Mouse (Mus musculus): ENCODE measurements around the gene Mgat5. TPM values are rescaled to one million over a fixed set of nuclear protein-coding genes. Genes with fewer than 3 reads are reported as not detected.

Mgat5 gene
- polyA plus RNA-seq, 2 experiments, result 6.6 to 8.4 TPM

DNA sequence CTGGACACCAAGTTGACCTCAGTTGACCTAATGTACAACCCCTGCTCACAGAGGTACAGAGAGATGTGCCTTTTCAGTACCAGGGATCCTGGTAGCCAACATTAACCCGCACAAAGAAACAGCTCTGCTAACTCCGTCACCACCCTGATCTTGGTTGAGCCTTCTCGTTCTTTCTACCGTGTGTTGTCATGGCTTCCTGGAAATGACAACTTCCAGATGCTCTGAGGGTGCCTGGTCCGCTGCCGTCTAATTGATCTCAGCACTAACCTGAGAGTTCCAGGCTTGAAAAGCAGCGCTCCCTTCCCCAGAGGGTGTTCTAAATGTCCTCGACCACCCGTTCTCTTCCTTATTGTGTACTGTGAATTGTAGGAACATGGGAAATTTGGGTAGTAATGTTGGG lies 112.7 kb downstream of the Mgat5 start:
- 0 out of 2 replicates have a peak, but pooled peaks cover 6% of the 10 kb centered on the region for H3K36me3 ChIP-seq (ENCODE audit: control insufficient read depth, insufficient read depth, low read length)
- H3K4me2 ChIP-seq (replicated peaks; ENCODE audit: low read depth, low read length, severe bottlenecking), result no peak overlapping the region
- no peak overlapping the region for H3K27ac ChIP-seq (replicated peaks; ENCODE audit: low read depth, low read length)
- ATAC-seq (ENCODE audit: low FRiP score, low read depth) (no peak), DNase-seq (ENCODE audit: low spot score) (no peak)
- no peak overlapping the region for H3K9ac ChIP-seq (ENCODE audit: low read depth, low read length, severe bottlenecking)
- no peaks in the 10 kb centered on the region for H3K27me3 ChIP-seq (ENCODE audit: control insufficient read depth, insufficient read depth, low read length)
- no peak overlapping the region for H3K4me3 ChIP-seq (replicated peaks; ENCODE audit: low read length)
- 32% methylated on average over 9 of the region's 9 CpGs for WGBS
- TF ChIP-seq POLR2A (IDR thresholded peaks at IDR 0.05; ENCODE audit: borderline replicate concordance, extremely low read depth, insufficient read depth, insufficient read length), result no peak
- peaks cover 3% of the 10 kb centered on the region; the same call in 1 of the 2 replicates for H3K4me1 ChIP-seq (ENCODE audit: control insufficient read depth, insufficient read depth, low read length)
- H3K9me3 ChIP-seq (ENCODE audit: control insufficient read depth, low read length), result no peaks in the 10 kb centered on the region

- H3K36me3 ChIP-seq (ENCODE audit: control insufficient read depth, insufficient read depth, low read length), result 0 out of 2 replicates have a peak, but pooled peaks cover 8% of the 10 kb centered on the region
- peaks cover 3% of the 10 kb centered on the region; the same call in 1 of the 2 replicates for H3K4me1 ChIP-seq (ENCODE audit: control insufficient read depth, insufficient read depth, low read length)
- no peak overlapping the region for H3K4me2 ChIP-seq (replicated peaks; ENCODE audit: low read depth, low read length, severe bottlenecking)
- no peak overlapping the region for H3K4me3 ChIP-seq (replicated peaks; ENCODE audit: low read length)
- H3K9me3 ChIP-seq (ENCODE audit: control insufficient read depth, low read length), result no peaks in the 10 kb centered on the region
- no peak overlapping the region for H3K9ac ChIP-seq (ENCODE audit: low read depth, low read length, severe bottlenecking)
- H3K27me3 ChIP-seq (ENCODE audit: control insufficient read depth, insufficient read depth, low read length), result no peaks in the 10 kb centered on the region
- ATAC-seq (ENCODE audit: low FRiP score, low read depth), result no peak
- no peak for DNase-seq (ENCODE audit: low spot score)
- no peak for TF ChIP-seq POLR2A (IDR thresholded peaks at IDR 0.05; ENCODE audit: borderline replicate concordance, extremely low read depth, insufficient read depth, insufficient read length)
- 78% methylated on average over 7 of the region's 7 CpGs for WGBS
- H3K27ac ChIP-seq (replicated peaks; ENCODE audit: low read depth, low read length), result no peak overlapping the region
Measured at GRCm38 (mm10) chr1:127318486-127318885, 113.7 kb downstream of the Mgat5 start.

DNA sequence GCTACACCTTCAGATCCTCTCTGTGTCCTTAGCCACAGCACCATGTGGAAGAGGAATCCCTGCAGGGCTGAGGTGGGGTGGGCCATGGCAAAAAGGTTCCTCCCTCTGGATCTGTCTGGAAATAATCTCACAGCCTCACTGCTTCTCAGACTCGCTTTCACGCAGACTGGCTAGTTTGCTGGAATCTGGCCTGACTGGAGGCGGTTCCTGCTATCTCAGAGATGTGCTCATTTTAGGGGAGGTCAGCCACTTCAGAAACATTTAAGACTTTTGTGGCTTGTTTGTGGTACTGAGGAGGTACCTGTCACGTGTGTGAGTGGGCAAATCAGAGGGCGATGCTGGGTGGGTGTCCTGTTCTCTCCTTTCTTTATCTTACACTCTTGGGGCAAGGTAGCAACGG lies 115.0 kb downstream of the Mgat5 start:
- WGBS, result 75% methylated on average over 6 of the region's 6 CpGs
- no peak for TF ChIP-seq POLR2A (IDR thresholded peaks at IDR 0.05; ENCODE audit: borderline replicate concordance, extremely low read depth, insufficient read depth, insufficient read length)
- H3K27ac ChIP-seq (replicated peaks; ENCODE audit: low read depth, low read length), result no peak overlapping the region

GRCm38 (mm10) chr1:127320956-127321355 lies 116.1 kb downstream of the Mgat5 start:
- Histone ChIP-seq H3K9me3 (ENCODE audit: control insufficient read depth, low read length) (no peaks in the 10 kb centered on the region), H3K27ac (replicated peaks; ENCODE audit: low read depth, low read length) (no peak overlapping the region), H3K4me3 (replicated peaks; ENCODE audit: low read length) (no peak overlapping the region), H3K36me3 (ENCODE audit: control insufficient read depth, insufficient read depth, low read length) (0 out of 2 replicates have a peak, but pooled peaks cover 9% of the 10 kb centered on the region), H3K4me2 (replicated peaks; ENCODE audit: low read depth, low read length, severe bottlenecking) (no peak overlapping the region), H3K4me1 (ENCODE audit: control insufficient read depth, insufficient read depth, low read length) (peaks cover 3% of the 10 kb centered on the region; the same call in 1 of the 2 replicates), H3K27me3 (ENCODE audit: control insufficient read depth, insufficient read depth, low read length) (no peaks in the 10 kb centered on the region), H3K9ac (ENCODE audit: low read depth, low read length, severe bottlenecking) (no peak overlapping the region)
- 82% methylated on average over 10 of the region's 10 CpGs for WGBS
- DNase-seq (ENCODE audit: low spot score) (no peak), ATAC-seq (ENCODE audit: low FRiP score, low read depth) (no peak)
- TF ChIP-seq POLR2A (IDR thresholded peaks at IDR 0.05; ENCODE audit: borderline replicate concordance, extremely low read depth, insufficient read depth, insufficient read length), result no peak

More for the DNA sequence above, 115.0 kb downstream of the Mgat5 start:
- H3K4me3 ChIP-seq (replicated peaks; ENCODE audit: low read length), result no peak overlapping the region
- no peaks in the 10 kb centered on the region for H3K9me3 ChIP-seq (ENCODE audit: control insufficient read depth, low read length)
- DNase-seq (ENCODE audit: low spot score), result no peak
- ATAC-seq (ENCODE audit: low FRiP score, low read depth), result no peak
- no peak overlapping the region for H3K9ac ChIP-seq (ENCODE audit: low read depth, low read length, severe bottlenecking)
- H3K36me3 ChIP-seq (ENCODE audit: control insufficient read depth, insufficient read depth, low read length), result 0 out of 2 replicates have a peak, but pooled peaks cover 9% of the 10 kb centered on the region
- H3K27me3 ChIP-seq (ENCODE audit: control insufficient read depth, insufficient read depth, low read length), result no peaks in the 10 kb centered on the region
- peaks cover 3% of the 10 kb centered on the region; the same call in 1 of the 2 replicates for H3K4me1 ChIP-seq (ENCODE audit: control insufficient read depth, insufficient read depth, low read length)
- H3K4me2 ChIP-seq (replicated peaks; ENCODE audit: low read depth, low read length, severe bottlenecking), result no peak overlapping the region

DNA sequence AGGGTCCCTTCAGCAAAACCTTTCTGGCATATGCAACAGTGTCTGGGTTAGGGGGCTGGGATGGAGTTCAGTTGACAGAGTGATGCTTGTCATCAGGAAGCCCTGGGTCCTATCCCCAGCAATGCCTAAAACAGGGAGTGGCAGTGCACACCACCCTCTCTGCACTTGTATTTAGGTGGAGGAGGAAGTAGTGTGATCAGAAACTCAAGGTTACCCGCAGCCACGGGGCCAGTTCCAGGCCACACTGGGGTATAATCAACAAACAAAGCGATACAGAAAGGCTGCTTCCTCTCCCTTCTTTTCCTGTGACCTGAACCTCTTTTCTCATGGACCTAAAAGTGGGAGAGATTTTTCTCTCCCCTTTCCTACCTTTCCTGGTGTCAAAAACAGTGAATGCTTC lies 116.8 kb downstream of the Mgat5 start:
- no peak for ATAC-seq (ENCODE audit: low FRiP score, low read depth)
- H3K4me3 ChIP-seq (replicated peaks; ENCODE audit: low read length), result no peak overlapping the region
- no peaks in the 10 kb centered on the region for H3K9me3 ChIP-seq (ENCODE audit: control insufficient read depth, low read length)
- DNase-seq (ENCODE audit: low spot score), result no peak
- H3K27me3 ChIP-seq (ENCODE audit: control insufficient read depth, insufficient read depth, low read length), result no peaks in the 10 kb centered on the region
- 0 out of 2 replicates have a peak, but pooled peaks cover 9% of the 10 kb centered on the region for H3K36me3 ChIP-seq (ENCODE audit: control insufficient read depth, insufficient read depth, low read length)
- 69% methylated on average over 3 of the region's 3 CpGs for WGBS
- TF ChIP-seq POLR2A (IDR thresholded peaks at IDR 0.05; ENCODE audit: borderline replicate concordance, extremely low read depth, insufficient read depth, insufficient read length), result no peak
- no peak overlapping the region for H3K4me2 ChIP-seq (replicated peaks; ENCODE audit: low read depth, low read length, severe bottlenecking)
- peaks cover 3% of the 10 kb centered on the region; the same call in 1 of the 2 replicates for H3K4me1 ChIP-seq (ENCODE audit: control insufficient read depth, insufficient read depth, low read length)
- H3K9ac ChIP-seq (ENCODE audit: low read depth, low read length, severe bottlenecking), result no peak overlapping the region
- H3K27ac ChIP-seq (replicated peaks; ENCODE audit: low read depth, low read length), result no peak overlapping the region
